Mouse (Mus musculus) hindbrain, embryonic 13.5 days (tissue): Measurements from ENCODE around the gene Mgat5. TPM values are rescaled to one million over a fixed set of nuclear protein-coding genes. Genes with fewer than 3 reads are reported as not detected.

Experiments
- ATAC-seq: fragments of 200-750 bp; cut with Nextera tagmentation; 2 replicates; pipeline ENCODE4 v1.8.0; 2017; ENCODE audit warnings: moderate TSS enrichment; ENCODE audit not compliant: low FRiP score
- H3K27ac ChIP-seq: fragments of 300-500 bp; sonication (generic); 2 replicates; pipeline ENCODE4 v1.5.1; 2015; ENCODE audit warnings: inconsistent platforms, mild to moderate bottlenecking, moderate library complexity
- H3K27me3 ChIP-seq: fragments of 300-500 bp; sonication (generic); 2 replicates; pipeline ENCODE4 v1.6.1; 2015; ENCODE audit warnings: mild to moderate bottlenecking, inconsistent platforms
- H3K36me3 ChIP-seq: fragments of 300-500 bp; sonication (generic); 2 replicates; pipeline ENCODE4 v1.6.1; 2015; ENCODE audit warnings: mild to moderate bottlenecking, inconsistent platforms
- H3K4me1 ChIP-seq: fragments of 300-500 bp; sonication (generic); replicated peaks from 2 replicates; pipeline ENCODE4 v1.6.1; 2015; ENCODE audit warnings: inconsistent platforms
- H3K4me2 ChIP-seq: fragments of 300-500 bp; sonication (generic); 2 replicates; pipeline ENCODE4 v1.6.1; 2015; ENCODE audit warnings: inconsistent platforms, mild to moderate bottlenecking, moderate library complexity
- H3K4me3 ChIP-seq: fragments of 300-500 bp; sonication (generic); 2 replicates; pipeline ENCODE4 v1.5.1; 2015; ENCODE audit warnings: mild to moderate bottlenecking, inconsistent platforms
- H3K9ac ChIP-seq: fragments of 300-500 bp; sonication (generic); 2 replicates; pipeline ENCODE4 v1.6.1; 2015; ENCODE audit warnings: mild to moderate bottlenecking, inconsistent platforms
- H3K9me3 ChIP-seq: fragments of 300-500 bp; sonication (generic); 2 replicates; pipeline ENCODE4 v1.6.1; 2016; ENCODE audit warnings: inconsistent platforms
- WGBS: fragments of 180-500 bp; shearing (Covaris S2); methylation state at CpG from one replicate; pipeline ENCODE4 v1.1.7; 2015; 5-methylcytosine and 5-hydroxymethylcytosine counted together
- polyA plus RNA-seq: library from polyadenylated mRNA; unstranded; fragments of >200 nt; fragmentation: Nextera tagmentation; extraction: Ambion mirVana; gene quantifications from 2 replicates; pipeline ENCODE4 v1.2.1, GENCODE M21; 2015

Mgat5 gene
- polyA plus RNA-seq, 1 experiment from 2014 or later = 14.0 TPM

DNA sequence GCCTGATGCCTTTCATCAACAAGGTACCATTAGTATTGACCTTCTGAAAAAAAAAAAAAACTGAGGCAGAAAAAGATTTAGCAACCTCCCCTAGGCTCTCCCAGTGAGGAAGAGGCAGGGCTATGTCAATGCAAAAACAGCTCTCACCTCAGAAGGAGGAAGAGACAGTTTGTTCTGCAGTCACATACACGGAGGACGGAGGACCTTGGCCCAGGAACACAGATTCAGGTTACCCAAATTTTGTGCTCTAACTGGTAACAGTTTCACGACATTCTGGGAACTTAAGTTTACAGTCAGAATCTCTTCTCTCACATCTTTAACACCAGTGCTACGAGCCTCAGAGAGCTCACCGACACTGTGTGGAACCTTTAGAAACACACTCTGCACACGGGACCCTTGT is 307.9 kb downstream of the Mgat5 start:
- Histone ChIP-seq H3K27ac (no peak overlapping the region), H3K36me3 (peaks cover 7% of the 10 kb centered on the region; the same call in 1 of the 2 replicates), H3K4me2 (no peak overlapping the region), H3K9ac (no peak overlapping the region), H3K27me3 (no peaks in the 10 kb centered on the region), H3K9me3 (no peaks in the 10 kb centered on the region), H3K4me1 (peaks cover 15% of the 10 kb centered on the region), H3K4me3 (no peak overlapping the region)
- WGBS = 83% methylated on average over 6 of the region's 6 CpGs
- ATAC-seq = no peak

DNA sequence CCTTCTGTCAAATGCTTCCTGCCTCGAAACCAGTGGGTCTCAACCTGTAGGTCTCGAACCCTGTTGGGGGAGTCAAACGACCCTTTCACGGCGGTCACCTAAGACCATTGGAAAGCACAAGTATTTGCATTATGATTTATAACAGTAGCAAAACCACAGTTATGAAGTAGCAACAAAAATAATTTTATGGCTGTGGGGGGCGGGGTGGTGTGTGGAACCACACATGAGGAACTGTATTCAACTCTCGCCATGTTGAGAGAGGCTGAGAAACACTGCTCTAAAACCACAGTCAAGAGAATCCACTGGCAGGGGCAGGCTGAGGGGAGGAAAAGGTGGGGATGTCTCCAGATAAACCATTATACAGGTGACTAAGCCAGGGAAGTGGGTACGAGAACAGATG is 308.3 kb downstream of the Mgat5 start:
- Histone ChIP-seq H3K4me2 (no peak overlapping the region), H3K27ac (no peak overlapping the region), H3K9me3 (no peaks in the 10 kb centered on the region), H3K27me3 (no peaks in the 10 kb centered on the region), H3K4me3 (no peak overlapping the region), H3K36me3 (peaks cover 7% of the 10 kb centered on the region; the same call in 1 of the 2 replicates), H3K4me1 (peaks cover 11% of the 10 kb centered on the region), H3K9ac (no peak overlapping the region)
- ATAC-seq = no peak
- WGBS = 91% methylated on average over 8 of the region's 8 CpGs

DNA sequence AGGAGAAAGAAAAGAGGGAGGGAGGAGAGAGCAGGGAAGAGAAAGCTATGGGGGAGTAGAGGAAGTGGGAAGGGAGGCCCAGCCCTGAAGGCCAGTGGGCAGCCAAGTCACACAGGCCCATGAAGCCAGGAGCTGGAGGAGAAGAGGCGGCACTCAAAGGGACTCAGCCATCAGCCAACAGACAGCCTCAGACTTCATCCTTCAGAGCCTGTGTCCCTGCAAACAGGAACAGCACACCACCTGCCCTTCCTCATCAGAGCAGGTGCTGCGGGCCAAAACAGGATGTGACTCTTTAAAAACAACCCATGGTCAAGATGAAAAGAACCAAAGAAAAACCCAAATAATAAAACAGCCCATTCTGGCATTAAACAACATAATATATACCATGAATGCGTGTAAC is 308.8 kb downstream of the Mgat5 start:
- Histone ChIP-seq H3K4me1 (peaks cover 6% of the 10 kb centered on the region), H3K9ac (no peak overlapping the region), H3K9me3 (no peaks in the 10 kb centered on the region), H3K4me2 (no peak overlapping the region), H3K27ac (no peak overlapping the region), H3K36me3 (peaks cover 7% of the 10 kb centered on the region; the same call in 1 of the 2 replicates), H3K4me3 (no peak overlapping the region), H3K27me3 (no peaks in the 10 kb centered on the region)
- no peak for ATAC-seq
- WGBS = 87% methylated on average over 3 of the region's 3 CpGs

DNA sequence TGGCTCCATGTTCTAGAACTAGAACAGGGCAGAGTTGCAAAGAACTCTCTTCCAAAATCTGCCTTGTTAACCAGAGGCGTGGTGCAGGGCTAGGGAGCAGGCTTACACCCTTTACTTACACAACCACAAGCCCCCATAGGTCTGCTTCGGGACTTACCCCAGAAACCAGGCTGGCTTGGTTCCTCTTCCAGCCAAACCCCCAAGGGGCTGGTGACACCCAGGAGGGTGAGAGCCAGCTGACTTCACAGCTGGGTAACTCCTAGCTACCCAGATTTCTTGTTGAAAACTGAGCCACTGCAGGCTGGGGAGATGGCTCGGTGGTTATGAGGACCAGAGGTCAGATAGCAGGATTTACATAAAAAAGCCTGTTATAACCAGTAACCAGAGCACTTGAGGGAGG is 309.7 kb downstream of the Mgat5 start:
- H3K4me2 ChIP-seq = no peak overlapping the region
- peaks cover 7% of the 10 kb centered on the region for H3K36me3 ChIP-seq
- H3K9ac ChIP-seq = no peak overlapping the region
- no peak for ATAC-seq
- H3K9me3 ChIP-seq = no peaks in the 10 kb centered on the region
- H3K4me3 ChIP-seq = no peak overlapping the region
- H3K27me3 ChIP-seq = no peaks in the 10 kb centered on the region
- H3K27ac ChIP-seq = no peak overlapping the region
- WGBS = 75% methylated on average over 3 of the region's 3 CpGs
- H3K4me1 ChIP-seq = no peaks in the 10 kb centered on the region; the same call in 1 of the 2 replicates

GRCm38 (mm10) chr1:127514888-127515287 is 310.1 kb downstream of the Mgat5 start:
- Histone ChIP-seq H3K4me3 (no peak overlapping the region), H3K4me2 (no peak overlapping the region), H3K27ac (no peak overlapping the region), H3K4me1 (no peaks in the 10 kb centered on the region; the same call in 1 of the 2 replicates), H3K9ac (no peak overlapping the region), H3K36me3 (peaks cover 7% of the 10 kb centered on the region), H3K9me3 (no peaks in the 10 kb centered on the region), H3K27me3 (no peaks in the 10 kb centered on the region)
- ATAC-seq = no peak
- WGBS = 96% methylated on average over 10 of the region's 10 CpGs

- Histone ChIP-seq H3K36me3 (no peaks in the 10 kb centered on the region; the same call in 1 of the 2 replicates), H3K9me3 (no peaks in the 10 kb centered on the region), H3K4me1 (peaks cover 4% of the 10 kb centered on the region; the same call in 1 of the 2 replicates), H3K27me3 (peaks cover 55% of the 10 kb centered on the region), H3K4me2 (no peak overlapping the region), H3K27ac (no peak overlapping the region), H3K9ac (no peak overlapping the region), H3K4me3 (no peak overlapping the region)
- no peak for ATAC-seq
- 91% methylated on average over 8 of the region's 8 CpGs for WGBS
These were observed 318.5 kb downstream of the Mgat5 start for GRCm38 (mm10) chr1:127523364-127523763.

DNA sequence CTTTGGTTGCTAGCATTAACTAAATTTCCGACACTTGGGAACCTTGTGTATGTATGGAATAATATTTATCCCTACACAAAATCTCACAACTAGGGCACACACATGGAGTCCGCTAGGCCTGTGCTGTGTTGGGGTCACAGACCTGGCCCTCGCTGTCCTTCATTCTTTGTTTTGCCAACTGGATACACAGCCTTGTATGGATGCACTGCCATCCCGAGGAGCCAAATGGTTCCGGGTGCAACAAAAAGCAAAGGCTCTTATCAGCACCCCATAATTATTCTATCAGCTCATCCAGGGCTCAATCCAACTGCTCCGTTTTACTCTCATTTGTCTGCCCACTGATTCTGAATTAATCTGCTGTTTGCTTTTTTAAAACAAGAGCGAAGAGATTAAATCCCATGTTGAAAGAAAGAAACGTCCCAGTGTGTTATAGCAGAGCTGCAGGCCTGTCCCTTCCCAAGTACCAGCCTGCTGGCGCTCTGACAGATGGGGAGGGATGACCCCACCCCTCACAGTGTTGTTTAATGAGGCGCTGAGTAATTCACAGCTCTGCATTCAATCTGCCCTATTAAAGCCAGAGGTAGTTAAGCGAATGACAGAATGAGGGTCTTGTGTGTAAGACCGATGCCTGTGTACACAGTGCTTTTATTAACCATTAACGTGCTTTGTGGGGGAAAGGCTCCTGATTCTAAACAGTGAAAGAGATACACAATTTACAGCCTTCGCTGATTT is 326.2 kb downstream of the Mgat5 start:
- 20% methylated on average over 14 of the region's 14 CpGs for WGBS
- H3K4me2 ChIP-seq = peak overlapping the region; percentile 17; the same call in 1 of the 2 replicates
- peak overlapping the region; percentile 79 for H3K27ac ChIP-seq
- H3K4me1 ChIP-seq = peaks cover 44% of the 10 kb centered on the region
- peak; percentile 83 for ATAC-seq
- 0 out of 2 replicates have a peak overlapping the region, but pooled peaks have one; percentile 29 for H3K9ac ChIP-seq
- H3K9me3 ChIP-seq = no peaks in the 10 kb centered on the region
- no peaks in the 10 kb centered on the region for H3K36me3 ChIP-seq
- peaks cover 68% of the 10 kb centered on the region for H3K27me3 ChIP-seq
- no peak overlapping the region for H3K4me3 ChIP-seq

DNA sequence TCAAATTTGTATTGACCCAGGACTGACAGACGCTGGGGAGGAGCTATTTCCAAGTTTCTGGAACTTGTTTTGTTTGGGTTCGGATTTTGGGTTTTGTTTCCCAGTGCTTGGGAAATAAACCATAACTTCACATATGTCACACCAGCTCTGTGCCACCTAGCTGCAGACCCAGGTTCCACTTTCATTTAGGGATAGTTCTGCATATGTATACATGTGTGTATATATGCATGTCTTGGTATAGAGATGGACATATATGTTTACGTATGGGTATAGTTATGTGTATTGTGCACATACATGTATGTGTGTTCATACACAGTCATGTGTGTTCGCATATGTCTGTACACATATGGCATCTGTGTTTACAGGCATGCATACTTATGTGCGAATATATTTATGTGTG is 326.9 kb downstream of the Mgat5 start:
- peaks cover 72% of the 10 kb centered on the region for H3K27me3 ChIP-seq
- no peak overlapping the region for H3K4me3 ChIP-seq
- ATAC-seq = 0 out of 2 replicates have a peak, but pooled peaks have one; percentile 11
- no peaks in the 10 kb centered on the region for H3K9me3 ChIP-seq
- no peak overlapping the region for H3K9ac ChIP-seq
- H3K4me2 ChIP-seq = 0 out of 2 replicates have a peak overlapping the region, but pooled peaks have one; percentile 17
- 73% methylated on average over 5 of the region's 5 CpGs for WGBS
- peaks cover 51% of the 10 kb centered on the region for H3K4me1 ChIP-seq
- peak overlapping the region; percentile 79 for H3K27ac ChIP-seq
- no peaks in the 10 kb centered on the region for H3K36me3 ChIP-seq

DNA sequence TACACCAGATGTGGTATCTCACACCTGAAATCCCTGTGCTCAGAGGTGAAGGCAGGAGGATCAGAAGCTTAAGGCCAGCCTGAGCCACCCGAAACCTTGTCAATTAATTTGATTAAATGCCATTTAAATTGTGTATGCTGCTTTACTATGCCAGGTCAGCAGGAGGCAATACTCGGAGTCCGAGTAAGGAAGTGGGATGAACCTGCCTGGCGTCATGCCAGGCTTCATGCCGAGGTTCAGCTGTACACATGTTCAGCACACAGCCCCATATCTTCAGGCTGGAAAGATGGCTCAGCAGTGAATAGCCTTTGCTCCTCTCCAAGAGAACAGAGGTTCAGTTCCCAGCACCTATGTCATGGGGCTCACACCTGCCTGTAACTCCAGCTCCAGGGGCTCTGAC is 331.6 kb downstream of the Mgat5 start:
- peak overlapping the region; percentile 61 for H3K9ac ChIP-seq
- peaks cover 55% of the 10 kb centered on the region for H3K4me1 ChIP-seq
- no peak overlapping the region for H3K4me3 ChIP-seq
- ATAC-seq = peak; percentile 17; the same call in 1 of the 2 replicates
- no peaks in the 10 kb centered on the region for H3K36me3 ChIP-seq
- WGBS = 27% methylated on average over 5 of the region's 5 CpGs
- peak overlapping the region; percentile 46 for H3K4me2 ChIP-seq
- no peaks in the 10 kb centered on the region for H3K9me3 ChIP-seq
- H3K27me3 ChIP-seq = peaks cover 54% of the 10 kb centered on the region
- H3K27ac ChIP-seq = peak overlapping the region; percentile 87

- peak; percentile 81 for ATAC-seq
- peak overlapping the region; percentile 46 for H3K4me2 ChIP-seq
- H3K4me1 ChIP-seq = peaks cover 50% of the 10 kb centered on the region
- peak overlapping the region; percentile 16 for H3K4me3 ChIP-seq
- peak overlapping the region; percentile 87 for H3K27ac ChIP-seq
- 4% methylated on average over 17 of the region's 17 CpGs for WGBS
- H3K9me3 ChIP-seq = no peaks in the 10 kb centered on the region
- no peaks in the 10 kb centered on the region for H3K36me3 ChIP-seq
- peaks cover 64% of the 10 kb centered on the region for H3K27me3 ChIP-seq
- H3K9ac ChIP-seq = peak overlapping the region; percentile 61
These were observed 332.6 kb downstream of the Mgat5 start for GRCm38 (mm10) chr1:127537204-127538038.
